Mouse (Mus musculus) embryonic facial prominence, embryonic 11.5 days (tissue): ENCODE measurements at regions not wholly inside any gene's neighbourhood (a gene's known extent, or its start where the extent isn't known, plus 50 kb on each side); places are given as distances from the start of the nearest gene placed in this dataset.
A peak's percentile ranks its signal among the peaks of the same experiment; 100 is the strongest.

Source experiments
- ATAC-seq: fragments of 200-750 bp; cut with Nextera tagmentation; replicated peaks from 2 replicates; pipeline ENCODE4 v1.8.0; 2017; ENCODE audit warnings: low read depth; ENCODE audit not compliant: insufficient number of reproducible peaks, low FRiP score, low TSS enrichment
- DNase-seq: peaks from one replicate; pipeline ENCODE4 v3.0.0-alpha.2; 2015; ENCODE audit warnings: low spot score
- H3K27ac ChIP-seq: fragments of 300-500 bp; sonication (generic); replicated peaks from 2 replicates; pipeline ENCODE4 v1.5.1; 2014; ENCODE audit warnings: mild to moderate bottlenecking, low read depth, low read length, control low read depth
- H3K27me3 ChIP-seq: fragments of 300-500 bp; sonication (generic); 2 replicates; pipeline ENCODE4 v1.6.1; 2014; ENCODE audit warnings: mild to moderate bottlenecking, low read length, moderate library complexity, mixed read lengths; ENCODE audit not compliant: control insufficient read depth, insufficient read depth
- H3K36me3 ChIP-seq: fragments of 300-500 bp; sonication (generic); replicated peaks from 2 replicates; pipeline ENCODE4 v1.6.1; 2014; ENCODE audit warnings: low read depth, mild to moderate bottlenecking, low read length, moderate library complexity, mixed read lengths; ENCODE audit not compliant: control insufficient read depth, insufficient read depth
- H3K4me1 ChIP-seq: fragments of 300-500 bp; sonication (generic); 2 replicates; pipeline ENCODE4 v1.6.1; 2014; ENCODE audit warnings: low read length, mixed read lengths; ENCODE audit not compliant: control insufficient read depth, insufficient read depth
- H3K4me2 ChIP-seq: fragments of 300-500 bp; sonication (generic); 2 replicates; pipeline ENCODE4 v1.6.1; 2014; ENCODE audit warnings: low read depth, mild to moderate bottlenecking, control low read depth, low read length, moderate library complexity
- H3K4me3 ChIP-seq: fragments of 300-500 bp; sonication (generic); 2 replicates; pipeline ENCODE4 v1.5.1; 2014; ENCODE audit warnings: low read depth, low read length, control low read depth
- H3K9ac ChIP-seq: fragments of 300-500 bp; sonication (generic); replicated peaks from 2 replicates; pipeline ENCODE4 v1.6.1; 2014; ENCODE audit warnings: mild to moderate bottlenecking, control low read depth, low read length
- H3K9me3 ChIP-seq: fragments of 300-500 bp; sonication (generic); replicated peaks from 2 replicates; pipeline ENCODE4 v1.6.1; 2016; ENCODE audit warnings: mild to moderate bottlenecking, low read length, inconsistent platforms, mixed read lengths; ENCODE audit not compliant: control insufficient read depth
- WGBS: fragments of 180-500 bp; shearing (Covaris S2); extraction: QIAGEN DNeasy Blood & Tissue Kit; methylation state at CpG from one replicate; pipeline ENCODE4 v1.1.7; 2014; 5-methylcytosine and 5-hydroxymethylcytosine counted together

DNA sequence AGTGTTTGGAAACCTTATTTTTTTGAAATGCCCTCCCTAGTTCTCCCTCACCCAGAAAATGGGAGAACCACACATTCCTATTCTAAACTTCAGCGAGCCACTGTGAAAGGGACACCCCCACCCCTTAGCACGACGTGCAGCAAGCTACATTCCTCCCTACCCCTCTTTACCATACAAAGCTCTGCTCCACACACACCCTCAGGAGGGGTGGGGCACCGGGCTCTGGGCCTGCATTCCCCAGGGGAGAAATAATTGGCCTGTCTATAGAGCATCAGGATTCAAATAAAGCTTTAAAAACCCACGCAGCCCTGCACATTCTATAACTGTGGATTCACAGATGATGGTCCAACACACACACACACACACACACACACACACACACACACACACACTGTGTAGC lies 163.6 kb downstream of the H2al1j start:
- Histone ChIP-seq H3K4me3 (no peak overlapping the region), H3K9me3 (no peaks in the 10 kb centered on the region), H3K36me3 (no peaks in the 10 kb centered on the region), H3K27me3 (no peaks in the 10 kb centered on the region; the same call in none of the 2 replicates), H3K9ac (no peak overlapping the region), H3K27ac (no peak overlapping the region), H3K4me1 (peaks cover 2% of the 10 kb centered on the region; the same call in 1 of the 2 replicates), H3K4me2 (no peak overlapping the region)
- 23% methylated on average over 5 of the region's 5 CpGs for WGBS
- no peak for DNase-seq
- ATAC-seq = 0 out of 2 replicates have a peak, but pooled peaks have one; percentile 35

DNA sequence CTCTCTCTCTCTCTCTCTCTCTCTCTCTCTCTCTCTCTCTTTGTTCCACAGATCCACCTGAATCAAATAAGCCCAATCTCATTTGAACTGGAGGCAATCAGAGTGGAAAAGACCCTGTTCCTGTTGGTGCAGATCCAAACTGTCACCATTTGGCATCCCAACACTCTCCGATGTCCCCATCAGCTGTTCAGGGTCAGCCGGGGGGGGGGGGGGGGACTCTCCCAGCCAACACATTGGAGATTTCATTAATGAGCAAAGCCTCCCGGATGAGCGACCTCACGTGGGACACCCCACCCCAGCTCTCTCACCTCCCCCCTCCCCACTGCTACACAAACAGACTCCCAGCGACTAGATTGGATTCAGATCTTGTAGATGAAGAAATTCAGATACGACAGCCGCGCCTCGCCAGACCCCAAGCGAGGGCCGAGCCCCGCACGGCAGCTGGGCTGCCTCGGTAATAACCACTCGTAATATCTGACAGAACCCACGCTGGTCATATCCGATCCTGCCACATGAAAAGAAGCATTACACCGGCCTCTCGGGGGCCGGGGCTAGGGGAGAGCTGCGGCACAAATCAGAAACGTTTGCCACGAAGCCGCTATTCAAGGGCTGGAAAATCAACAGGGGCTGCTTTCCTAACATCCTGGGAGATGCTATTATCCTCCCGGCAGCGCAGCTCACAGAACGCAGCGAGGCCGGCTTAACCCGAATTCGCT lies 164.2 kb downstream of the H2al1j start:
- Histone ChIP-seq H3K9ac (0 out of 2 replicates have a peak overlapping the region, but pooled peaks have one; percentile 13), H3K27me3 (no peaks in the 10 kb centered on the region; the same call in none of the 2 replicates), H3K4me1 (peaks cover 2% of the 10 kb centered on the region; the same call in 1 of the 2 replicates), H3K4me2 (peak overlapping the region; percentile 39; the same call in 1 of the 2 replicates), H3K27ac (no peak overlapping the region), H3K9me3 (no peaks in the 10 kb centered on the region), H3K36me3 (no peaks in the 10 kb centered on the region), H3K4me3 (no peak overlapping the region)
- no peak for ATAC-seq
- DNase-seq = peak; percentile 27
- WGBS = 25% methylated on average over 32 of the region's 32 CpGs

DNA sequence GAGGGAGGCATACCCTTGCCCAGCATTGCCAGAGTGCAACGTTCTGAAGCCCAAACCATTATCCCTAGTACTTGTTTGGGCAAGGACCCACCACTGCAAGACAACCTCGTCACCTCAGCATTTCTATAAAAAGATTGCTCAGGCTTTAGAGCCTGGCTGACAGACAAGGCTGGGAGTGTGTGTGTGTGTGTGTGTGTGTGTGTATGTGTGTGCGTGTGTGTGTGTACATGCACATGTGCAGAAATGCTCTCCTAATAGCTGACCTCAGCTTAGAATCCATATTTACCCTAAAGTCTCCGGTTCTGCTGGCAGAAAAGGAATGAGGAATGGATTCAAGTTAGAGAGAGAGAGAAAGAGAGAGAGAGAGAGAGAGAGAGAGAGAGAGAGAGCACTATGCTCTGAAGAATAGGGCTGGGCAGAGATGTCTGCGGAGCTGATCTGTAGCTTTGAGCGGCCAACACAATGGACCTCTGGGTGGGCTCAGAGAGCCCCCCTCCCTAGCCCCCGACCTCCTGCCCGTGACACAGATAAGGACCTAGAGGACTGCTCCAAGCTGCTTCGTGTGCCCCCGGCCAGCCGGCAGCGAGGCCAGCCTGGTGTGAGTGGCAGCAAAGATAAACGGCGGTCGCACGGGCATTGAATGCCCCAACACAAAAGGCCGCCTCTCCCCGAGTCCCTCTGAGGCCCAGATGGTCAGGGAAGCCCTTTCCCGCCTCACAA lies 166.1 kb downstream of the H2al1j start:
- H3K4me2 ChIP-seq = peak overlapping the region; percentile 30; the same call in 1 of the 2 replicates
- no peaks in the 10 kb centered on the region for H3K9me3 ChIP-seq
- no peak overlapping the region for H3K27ac ChIP-seq
- 28% methylated on average over 19 of the region's 19 CpGs for WGBS
- H3K4me3 ChIP-seq = no peak overlapping the region
- ATAC-seq (peak; percentile 80), DNase-seq (peak; percentile 49)
- peak overlapping the region; percentile 46 for H3K9ac ChIP-seq
- no peaks in the 10 kb centered on the region; the same call in 1 of the 2 replicates for H3K27me3 ChIP-seq
- H3K36me3 ChIP-seq = no peaks in the 10 kb centered on the region
- peaks cover 2% of the 10 kb centered on the region; the same call in 1 of the 2 replicates for H3K4me1 ChIP-seq

DNA sequence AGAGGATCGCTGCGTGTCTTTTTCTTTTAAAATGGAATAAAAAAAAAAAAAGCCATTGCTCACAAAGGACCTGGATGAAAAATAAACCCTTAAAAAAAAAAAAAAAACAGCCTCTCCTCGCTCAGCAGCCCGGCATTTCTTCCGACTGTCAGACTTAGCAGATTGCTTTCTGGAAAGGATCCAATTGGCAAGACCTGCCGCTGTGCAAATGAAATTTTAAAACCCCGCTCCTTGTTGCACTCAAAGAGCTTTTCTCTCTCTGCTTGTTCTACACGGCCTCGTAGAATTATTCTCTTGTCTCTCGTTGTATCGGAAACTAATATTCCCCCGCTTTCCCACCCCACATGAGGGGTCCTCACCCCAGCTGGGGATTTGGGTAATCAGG lies 166.6 kb downstream of the H2al1j start:
- WGBS = 31% methylated on average over 12 of the region's 12 CpGs
- no peaks in the 10 kb centered on the region for H3K36me3 ChIP-seq
- DNase-seq (peak; percentile 38), ATAC-seq (no peak)
- H3K27me3 ChIP-seq = no peaks in the 10 kb centered on the region; the same call in 1 of the 2 replicates
- H3K4me3 ChIP-seq = no peak overlapping the region
- no peaks in the 10 kb centered on the region for H3K9me3 ChIP-seq
- H3K9ac ChIP-seq = peak overlapping the region; percentile 46
- peaks cover 2% of the 10 kb centered on the region; the same call in 1 of the 2 replicates for H3K4me1 ChIP-seq
- H3K4me2 ChIP-seq = no peak overlapping the region; the same call in 1 of the 2 replicates
- H3K27ac ChIP-seq = no peak overlapping the region

DNA sequence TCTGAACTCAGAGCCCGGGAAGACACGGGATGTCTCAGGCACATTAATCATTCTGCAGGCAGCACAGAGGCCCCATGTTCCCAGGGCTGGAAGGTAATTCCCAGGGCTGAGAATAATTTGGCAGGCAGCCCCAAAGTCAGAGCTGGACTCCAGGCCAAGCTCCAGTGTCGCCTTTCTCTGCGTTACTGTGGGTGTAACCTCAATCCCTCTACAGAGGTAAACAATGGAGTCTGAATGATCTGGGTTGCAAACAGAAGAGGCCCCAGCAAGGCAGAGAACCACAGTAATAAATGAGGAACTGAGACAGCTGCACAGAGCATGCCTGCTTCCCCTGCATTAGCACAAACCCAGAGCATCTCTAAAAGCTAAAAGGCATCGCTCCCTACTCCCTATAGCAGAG lies 184.8 kb downstream of the H2al1j start:
- ATAC-seq (no peak), DNase-seq (no peak)
- H3K9ac ChIP-seq = no peak overlapping the region
- H3K27me3 ChIP-seq = no peaks in the 10 kb centered on the region; the same call in 1 of the 2 replicates
- no peak overlapping the region for H3K4me3 ChIP-seq
- 54% methylated on average over 5 of the region's 5 CpGs for WGBS
- H3K27ac ChIP-seq = no peak overlapping the region
- H3K36me3 ChIP-seq = no peaks in the 10 kb centered on the region
- no peak overlapping the region for H3K4me2 ChIP-seq
- no peaks in the 10 kb centered on the region for H3K4me1 ChIP-seq
- no peaks in the 10 kb centered on the region for H3K9me3 ChIP-seq

DNA sequence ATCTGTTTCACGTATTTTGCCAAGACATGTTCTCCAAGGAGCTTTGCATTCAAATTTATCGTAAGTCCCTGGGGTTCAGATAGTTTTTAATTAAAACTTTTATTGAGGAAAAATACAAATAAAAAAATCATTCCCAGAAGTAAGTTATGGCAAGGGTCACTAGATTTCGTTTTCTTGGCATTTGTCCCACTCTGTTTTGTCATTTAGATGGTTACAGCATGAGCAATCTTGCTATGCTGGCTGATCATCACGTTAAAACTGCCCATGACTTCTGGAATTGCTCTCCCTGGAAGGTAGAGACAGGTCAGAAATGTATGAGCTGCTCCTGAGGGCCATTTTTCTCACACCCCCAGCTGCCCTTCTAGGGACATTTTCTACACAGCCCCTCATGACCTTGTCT lies 185.3 kb downstream of the H2al1j start:
- Histone ChIP-seq H3K9ac (no peak overlapping the region), H3K4me3 (no peak overlapping the region), H3K4me2 (no peak overlapping the region), H3K27me3 (no peaks in the 10 kb centered on the region; the same call in 1 of the 2 replicates), H3K27ac (no peak overlapping the region), H3K36me3 (no peaks in the 10 kb centered on the region), H3K9me3 (no peaks in the 10 kb centered on the region), H3K4me1 (no peaks in the 10 kb centered on the region)
- ATAC-seq (no peak), DNase-seq (no peak)
- WGBS = 77% methylated on average over 4 of the region's 4 CpGs

DNA sequence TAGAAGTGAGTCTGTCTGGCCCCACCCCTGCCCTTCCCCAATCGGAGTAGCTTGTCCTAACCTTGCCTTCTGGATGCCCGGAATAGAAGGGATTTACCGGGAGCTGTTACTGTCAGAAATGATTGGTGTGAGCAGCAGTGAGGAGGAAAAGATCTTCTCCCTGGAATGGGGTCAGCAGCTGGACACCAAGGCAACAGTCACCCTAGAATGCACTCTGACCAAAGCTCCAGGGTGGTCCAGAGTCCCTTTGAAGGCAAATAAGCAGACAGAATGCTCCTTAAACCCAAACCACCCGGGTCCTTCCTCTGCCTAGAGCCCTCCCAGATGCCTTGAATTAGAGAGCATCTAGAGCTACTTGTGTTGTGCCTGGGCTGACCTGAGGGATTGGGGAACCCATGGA lies 196.2 kb downstream of the H2al1j start:
- 46% methylated on average over 4 of the region's 4 CpGs for WGBS
- no peaks in the 10 kb centered on the region for H3K27me3 ChIP-seq
- no peak overlapping the region for H3K4me2 ChIP-seq
- no peak overlapping the region for H3K27ac ChIP-seq
- ATAC-seq (no peak), DNase-seq (peak; percentile 10)
- H3K9me3 ChIP-seq = no peaks in the 10 kb centered on the region
- no peaks in the 10 kb centered on the region for H3K4me1 ChIP-seq
- H3K36me3 ChIP-seq = no peaks in the 10 kb centered on the region
- H3K4me3 ChIP-seq = no peak overlapping the region
- no peak overlapping the region for H3K9ac ChIP-seq

DNA sequence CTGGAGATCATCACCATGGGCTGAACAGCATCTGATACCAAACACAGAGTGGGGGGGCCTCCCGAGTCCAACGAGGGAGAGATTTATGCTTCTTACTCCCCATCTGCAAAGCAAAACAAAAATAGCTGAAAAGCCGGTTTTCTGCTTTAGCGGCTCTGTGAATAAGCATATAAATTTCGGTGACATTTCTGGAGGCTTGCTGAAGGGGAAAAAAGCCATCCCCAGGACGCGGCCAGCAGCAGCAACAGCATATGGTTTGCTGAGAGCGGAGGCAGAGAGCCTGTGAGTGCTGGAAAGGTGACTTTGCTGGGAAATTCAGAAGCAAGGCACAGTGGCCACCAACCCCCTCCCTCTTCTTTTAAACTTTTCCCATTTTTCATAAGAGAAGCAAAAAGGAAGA lies 197.7 kb downstream of the H2al1j start:
- H3K9me3 ChIP-seq = no peaks in the 10 kb centered on the region
- ATAC-seq = no peak
- H3K9ac ChIP-seq = no peak overlapping the region
- no peaks in the 10 kb centered on the region for H3K4me1 ChIP-seq
- no peak overlapping the region for H3K27ac ChIP-seq
- no peaks in the 10 kb centered on the region for H3K36me3 ChIP-seq
- H3K4me3 ChIP-seq = no peak overlapping the region
- H3K4me2 ChIP-seq = no peak overlapping the region
- no peak for DNase-seq
- WGBS = 79% methylated on average over 8 of the region's 8 CpGs
- H3K27me3 ChIP-seq = no peaks in the 10 kb centered on the region
